Mouse (Mus musculus) embryonic fibroblast, embryonic 13.5 days (primary cell): ENCODE results near the gene D130043K22Rik.

ENCODE experiments used
- CTCF ChIP-seq: IDR thresholded peaks from 2 replicates; pipeline ENCODE4 v1.5.1; 2011; ENCODE audit warnings: mild to moderate bottlenecking, control low read depth, low read length, moderate library complexity, borderline replicate concordance; ENCODE audit not compliant: insufficient read depth
- POLR2A ChIP-seq: IDR thresholded peaks from 2 replicates; pipeline ENCODE4 v1.6.1; 2011; ENCODE audit warnings: low read depth, mild to moderate bottlenecking, control low read depth, low read length, moderate library complexity

- TF ChIP-seq POLR2A (no peak), CTCF (no peak)
These were observed 58.5 kb downstream of the D130043K22Rik start for GRCm38 (mm10) chr13:24903412-24903811.
